Mouse (Mus musculus) liver, embryonic 12.5 days (tissue): ENCODE results near the gene Ccm2. TPM values are rescaled to one million over a fixed set of nuclear protein-coding genes. Genes with fewer than 3 reads are reported as not detected.
A peak's percentile ranks its signal among the peaks of the same experiment; 100 is the strongest.

Experiments used
- ATAC-seq: fragments of 200-750 bp; cut with Nextera tagmentation; 2 replicates; pipeline ENCODE4 v1.8.0; 2017; ENCODE audit warnings: moderate number of reproducible peaks, mild to moderate bottlenecking, moderate library complexity
- H3K27ac ChIP-seq: fragments of 300-500 bp; sonication (generic); 2 replicates; pipeline ENCODE4 v1.5.1; 2016; ENCODE audit warnings: mild to moderate bottlenecking
- H3K27me3 ChIP-seq: fragments of 300-500 bp; sonication (generic); replicated peaks from 2 replicates; pipeline ENCODE4 v1.6.1; 2016; ENCODE audit warnings: mild to moderate bottlenecking, moderate library complexity
- H3K36me3 ChIP-seq: fragments of 300-500 bp; sonication (generic); 2 replicates; pipeline ENCODE4 v1.6.1; 2016; ENCODE audit warnings: mild to moderate bottlenecking, moderate library complexity
- H3K4me1 ChIP-seq: fragments of 300-500 bp; sonication (generic); 2 replicates; pipeline ENCODE4 v1.6.1; 2016
- H3K4me2 ChIP-seq: fragments of 300-500 bp; sonication (generic); 2 replicates; pipeline ENCODE4 v1.6.1; 2016; ENCODE audit warnings: mild to moderate bottlenecking, moderate library complexity
- H3K4me3 ChIP-seq: fragments of 300-500 bp; sonication (generic); 2 replicates; pipeline ENCODE4 v1.5.1; 2016; ENCODE audit warnings: mild to moderate bottlenecking, moderate library complexity
- H3K9ac ChIP-seq: fragments of 300-500 bp; sonication (generic); 2 replicates; pipeline ENCODE4 v1.6.1; 2016; ENCODE audit warnings: mild to moderate bottlenecking, moderate library complexity
- H3K9me3 ChIP-seq: fragments of 300-500 bp; sonication (generic); replicated peaks from 2 replicates; pipeline ENCODE4 v1.6.1; 2016; ENCODE audit warnings: mild to moderate bottlenecking, moderate library complexity
- WGBS: fragments of 180-500 bp; shearing (Covaris S2); methylation state at CpG from one replicate; pipeline ENCODE4 v1.1.7; 2016; ENCODE audit not compliant: insufficient replicate concordance; 5-methylcytosine and 5-hydroxymethylcytosine counted together
- polyA plus RNA-seq: library from polyadenylated mRNA; unstranded; fragments of >200 nt; fragmentation: Nextera tagmentation; extraction: Ambion mirVana; gene quantifications from 2 replicates; pipeline ENCODE4 v1.2.1, GENCODE M21; 2016

Gene Ccm2
- polyA plus RNA-seq, 1 experiment from 2014 or later = 60.0 TPM

GRCm38 (mm10) chr11:6623704-6624103, 77.0 kb downstream of the Ccm2 start:
- peak overlapping the region; percentile 84 for H3K4me3 ChIP-seq
- peak overlapping the region; percentile 72 for H3K27ac ChIP-seq
- WGBS = 43% methylated on average over 10 of the region's 10 CpGs
- peaks cover 61% of the 10 kb centered on the region for H3K36me3 ChIP-seq
- H3K9ac ChIP-seq = peak overlapping the region; percentile 76
- H3K9me3 ChIP-seq = no peaks in the 10 kb centered on the region
- H3K27me3 ChIP-seq = no peaks in the 10 kb centered on the region
- ATAC-seq = no peak
- H3K4me2 ChIP-seq = peak overlapping the region; percentile 79
- peaks cover 50% of the 10 kb centered on the region for H3K4me1 ChIP-seq

GRCm38 (mm10) chr11:6624619-6625382, 78.1 kb downstream of the Ccm2 start:
- no peaks in the 10 kb centered on the region for H3K27me3 ChIP-seq

GRCm38 (mm10) chr11:6625478-6626387, 79.0 kb downstream of the Ccm2 start, which contains the start of gene Tbrg4:
TSS of gene Tbrg4 (minus strand) at chr11:6626067.
- Histone ChIP-seq H3K9me3 (no peaks in the 10 kb centered on the region), H3K9ac (peak within 1 kb of the TSS; percentile 76), H3K36me3 (peaks cover 41% of the 10 kb centered on the region), H3K4me3 (peak within 1 kb of the TSS; percentile 84), H3K4me2 (peak within 1 kb of the TSS; percentile 79), H3K27me3 (no peaks in the 10 kb centered on the region), H3K4me1 (peaks cover 51% of the 10 kb centered on the region), H3K27ac (peak within 1 kb of the TSS; percentile 89)
- ATAC-seq = peak; percentile 89
- WGBS = under 1% methylated on average over 66 of the region's 66 CpGs

More at GRCm38 (mm10) chr11:6624619-6625382, 78.1 kb downstream of the Ccm2 start:
- Histone ChIP-seq H3K9ac (peak overlapping the region; percentile 76), H3K27ac (peak overlapping the region; percentile 72), H3K36me3 (peaks cover 50% of the 10 kb centered on the region), H3K9me3 (no peaks in the 10 kb centered on the region), H3K4me1 (peaks cover 51% of the 10 kb centered on the region), H3K4me3 (peak overlapping the region; percentile 84), H3K4me2 (peak overlapping the region; percentile 79)
- 28% methylated on average over 14 of the region's 14 CpGs for WGBS
- no peak for ATAC-seq

- Histone ChIP-seq H3K27me3 (no peaks in the 10 kb centered on the region), H3K4me3 (peak overlapping the region; percentile 84), H3K27ac (peak overlapping the region; percentile 89), H3K4me1 (peaks cover 51% of the 10 kb centered on the region), H3K4me2 (peak overlapping the region; percentile 79), H3K9ac (peak overlapping the region; percentile 76), H3K9me3 (no peaks in the 10 kb centered on the region), H3K36me3 (peaks cover 34% of the 10 kb centered on the region)
- 6% methylated on average over 16 of the region's 16 CpGs for WGBS
- peak; percentile 19 for ATAC-seq
Measured at GRCm38 (mm10) chr11:6626388-6626772, 79.7 kb downstream of the Ccm2 start.

GRCm38 (mm10) chr11:6627731-6628130, 81.0 kb downstream of the Ccm2 start:
- peaks cover 51% of the 10 kb centered on the region for H3K4me1 ChIP-seq
- 39% methylated on average over 4 of the region's 4 CpGs for WGBS
- peak overlapping the region; percentile 79 for H3K4me2 ChIP-seq
- H3K4me3 ChIP-seq = no peak overlapping the region
- peak overlapping the region; percentile 77 for H3K27ac ChIP-seq
- ATAC-seq = no peak
- no peaks in the 10 kb centered on the region; the same call in 1 of the 2 replicates for H3K27me3 ChIP-seq
- H3K9me3 ChIP-seq = no peaks in the 10 kb centered on the region
- peaks cover 21% of the 10 kb centered on the region for H3K36me3 ChIP-seq
- H3K9ac ChIP-seq = no peak overlapping the region

- peak; percentile 38 for ATAC-seq
- peaks cover 12% of the 10 kb centered on the region for H3K36me3 ChIP-seq
- H3K9ac ChIP-seq = peak overlapping the region; percentile 27; the same call in 1 of the 2 replicates
- no peaks in the 10 kb centered on the region; the same call in 1 of the 2 replicates for H3K27me3 ChIP-seq
- no peak overlapping the region for H3K4me2 ChIP-seq
- WGBS = 21% methylated on average over 4 of the region's 4 CpGs
- H3K9me3 ChIP-seq = no peaks in the 10 kb centered on the region
- H3K4me3 ChIP-seq = no peak overlapping the region
- H3K4me1 ChIP-seq = peaks cover 43% of the 10 kb centered on the region
- H3K27ac ChIP-seq = peak overlapping the region; percentile 77; the same call in 1 of the 2 replicates
Measured at GRCm38 (mm10) chr11:6628568-6628967, 81.9 kb downstream of the Ccm2 start.

GRCm38 (mm10) chr11:6629655-6630054, 83.0 kb downstream of the Ccm2 start:
- Histone ChIP-seq H3K36me3 (peaks cover 1% of the 10 kb centered on the region; the same call in 1 of the 2 replicates), H3K4me3 (no peak overlapping the region), H3K9me3 (no peaks in the 10 kb centered on the region), H3K4me1 (peaks cover 32% of the 10 kb centered on the region), H3K27ac (no peak overlapping the region), H3K9ac (no peak overlapping the region), H3K27me3 (no peaks in the 10 kb centered on the region; the same call in 1 of the 2 replicates), H3K4me2 (no peak overlapping the region)
- ATAC-seq = no peak

- Histone ChIP-seq H3K9ac (no peak overlapping the region), H3K9me3 (no peaks in the 10 kb centered on the region), H3K27me3 (no peaks in the 10 kb centered on the region; the same call in 1 of the 2 replicates), H3K4me1 (no peaks in the 10 kb centered on the region), H3K27ac (no peak overlapping the region), H3K4me3 (no peak overlapping the region), H3K36me3 (no peaks in the 10 kb centered on the region), H3K4me2 (no peak overlapping the region)
- no peak for ATAC-seq
- WGBS = 55% methylated on average over 8 of the region's 8 CpGs
Measured at GRCm38 (mm10) chr11:6636150-6636549, 89.5 kb downstream of the Ccm2 start.

- Histone ChIP-seq H3K27ac (no peak within 1 kb of the TSS), H3K36me3 (no peaks in the 10 kb centered on the region), H3K4me3 (no peak within 1 kb of the TSS), H3K4me2 (no peak within 1 kb of the TSS), H3K9ac (no peak within 1 kb of the TSS), H3K27me3 (no peaks in the 10 kb centered on the region), H3K4me1 (no peaks in the 10 kb centered on the region), H3K9me3 (no peaks in the 10 kb centered on the region)
- WGBS = 79% methylated on average over 4 of the region's 4 CpGs
- no peak for ATAC-seq
Measured at GRCm38 (mm10) chr11:6638537-6638936, 91.8 kb downstream of the Ccm2 start, which contains the start of gene Wap. TSS of gene Wap (minus strand) at chr11:6638637.

GRCm38 (mm10) chr11:6639072-6639471, 92.4 kb downstream of the Ccm2 start:
- no peaks in the 10 kb centered on the region for H3K9me3 ChIP-seq
- H3K4me1 ChIP-seq = no peaks in the 10 kb centered on the region
- no peaks in the 10 kb centered on the region for H3K36me3 ChIP-seq
- ATAC-seq = no peak
- WGBS = 58% methylated on average over 6 of the region's 6 CpGs
- no peak overlapping the region for H3K4me2 ChIP-seq
- no peak overlapping the region for H3K9ac ChIP-seq
- no peak overlapping the region for H3K4me3 ChIP-seq
- H3K27me3 ChIP-seq = no peaks in the 10 kb centered on the region
- no peak overlapping the region for H3K27ac ChIP-seq

GRCm38 (mm10) chr11:6644566-6644965, 97.9 kb downstream of the Ccm2 start:
- Histone ChIP-seq H3K36me3 (no peaks in the 10 kb centered on the region), H3K9ac (no peak overlapping the region), H3K4me1 (no peaks in the 10 kb centered on the region), H3K9me3 (0 out of 2 replicates have a peak, but pooled peaks cover 5% of the 10 kb centered on the region), H3K27ac (no peak overlapping the region), H3K27me3 (no peaks in the 10 kb centered on the region), H3K4me3 (no peak overlapping the region), H3K4me2 (no peak overlapping the region)
- ATAC-seq = no peak
- WGBS = 66% methylated on average over 6 of the region's 6 CpGs
